22 mouse cellular contexts compared by ENCODE assay signal in genomic region chr9:55271960-55272560, GRCm38 (mm10). TPM values are rescaled to one million over a fixed set of nuclear protein-coding genes. Genes with fewer than 3 reads are reported as not detected.
DNase-seq lines count a peak whose midpoint lies in the region; ATAC-seq and TF ChIP-seq lines count a peak whose summit lies in the region.
"Had no signal": no experiment of that assay in that cellular context is flagged by ENCODE, and none has a peak within 500 bp of the region (broad histone marks: within the 10 kb centered on the region; RNA-seq: fewer than 3 reads in every experiment).

No protein-coding gene starts in this region.

- H3K27ac ChIP-seq in brown adipose tissue, adult 24 weeks (replicated peaks; ENCODE audit: low read depth, low read length) = 0 out of 2 replicates have a peak overlapping the region, but pooled peaks have one; percentile 0
- no peak overlapping the region for H3K27ac ChIP-seq in gastrocnemius, adult 2 months
- H3K27ac ChIP-seq: embryonic facial prominence, embryonic 13.5 days; forebrain, embryonic 13.5 days; heart, embryonic 10.5 days; hindbrain, embryonic 13.5 days; intestine, embryonic 15.5 days had no signal

- peak; percentile 22 to 23 for DNase-seq in cerebellum, adult 18-20 months
- DNase-seq in cerebellum, postnatal 10 days = no peak
- DNase-seq in heart, adult 11 months = peak; percentile 89
- DNase-seq in heart, postnatal 14 days = no peak
- DNase-seq in gastrocnemius, adult 2 months = no peak
- DNase-seq: adrenal gland, postnatal 10 days; forebrain, postnatal 0 days; gastrocnemius, postnatal 25 days; heart, adult 18-20 months; heart, postnatal 10 days; kidney, adult 18-20 months had no signal

- intact Hi-C loops in heart, postnatal 14 days (cut with DNase I) = no loop called here
- intact Hi-C loops in gastrocnemius, adult 2 months (cut with DNase I) = no loop called here

- no peak for TF ChIP-seq CTCF in gastrocnemius, adult 2 months (IDR thresholded peaks at IDR 0.05)

- peak; percentile 60 for ATAC-seq in megakaryocyte progenitor cell, adult 5-6 weeks (replicated peaks; ENCODE audit: poor library complexity)
- no peak for ATAC-seq in erythroblast, adult 5-6 weeks (replicated peaks; ENCODE audit: low FRiP score, poor library complexity, severe bottlenecking)
- ATAC-seq: forebrain, embryonic 13.5 days; forebrain, postnatal 0 days; intestine, embryonic 15.5 days had no signal

- H3K4me1 ChIP-seq in brown adipose tissue, adult 24 weeks (ENCODE audit: control insufficient read depth, insufficient read depth, insufficient read length, low read length) = peaks cover 2% of the 10 kb centered on the region
- H3K4me1 ChIP-seq: embryonic facial prominence, embryonic 13.5 days; forebrain, embryonic 13.5 days; heart, embryonic 10.5 days; hindbrain, embryonic 13.5 days; intestine, embryonic 15.5 days had no signal

- no peak overlapping the region for H3K4me3 ChIP-seq in brown adipose tissue, adult 24 weeks (ENCODE audit: insufficient read depth, low read depth, low read length)
- no peak overlapping the region for H3K4me3 ChIP-seq in gastrocnemius, adult 2 months
- H3K4me3 ChIP-seq: embryonic facial prominence, embryonic 13.5 days; forebrain, embryonic 13.5 days; heart, embryonic 10.5 days; hindbrain, embryonic 13.5 days; intestine, embryonic 15.5 days had no signal

RNA-seq across cellular contexts. Expression of gene Nrg4, which starts 54.6 kb away (rescaled TPM):
- 1 to 10 TPM in 1 of 2 experiments, under 1 TPM in 1; 0.49 to 2.0 TPM for total RNA-seq in heart, postnatal 14 days (2021)
- polyA plus RNA-seq in brown adipose tissue, adult 24 weeks (2012; ENCODE audit: insufficient read depth, insufficient read length, missing spikeins) = 184 and 242 TPM in 2 replicates
- total RNA-seq in megakaryocyte progenitor cell, adult 5-6 weeks (2015) = 10.5 and 11.4 TPM in 2 replicates
- 7.2 and 9.1 TPM in 2 replicates for total RNA-seq in megakaryocyte progenitor cell, adult 5-6 weeks (2017)
- total RNA-seq in erythroblast, adult 5-6 weeks (2015; ENCODE audit: low replicate concordance) = 2.1 TPM in 2 replicates
- total RNA-seq in erythroblast, adult 5-6 weeks (2017; ENCODE audit: low replicate concordance) = 1.7 and 2.4 TPM in 2 replicates
- 1 to 10 TPM in 1 of 2 experiments, under 1 TPM in 1; 0.59 to 1.0 TPM for total RNA-seq in gastrocnemius, adult 2 months (2021)

RNA-seq across cellular contexts. Expression of gene Tmem266, which starts 54.7 kb away (rescaled TPM):
- total RNA-seq in heart, postnatal 14 days (2021) = 1 to 10 TPM; 1.1 to 1.2 TPM
- polyA plus RNA-seq in brown adipose tissue, adult 24 weeks (2012; ENCODE audit: insufficient read depth, insufficient read length, missing spikeins) = 1.1 and 1.5 TPM in 2 replicates
- not detected in 2 replicates for total RNA-seq in megakaryocyte progenitor cell, adult 5-6 weeks (2015)
- not detected in 2 replicates for total RNA-seq in megakaryocyte progenitor cell, adult 5-6 weeks (2017)
- not detected in 2 replicates for total RNA-seq in erythroblast, adult 5-6 weeks (2015; ENCODE audit: low replicate concordance)
- not detected in 2 replicates for total RNA-seq in erythroblast, adult 5-6 weeks (2017; ENCODE audit: low replicate concordance)
- total RNA-seq in gastrocnemius, adult 2 months (2021) = 1 to 10 TPM in 1 of 2 experiments, under 1 TPM in 1; 0.84 to 3.6 TPM
- total RNA-seq: CH12.LX; hematopoietic stem cell, adult 5-6 weeks had no signal
- polyA plus RNA-seq: heart, embryonic 14.5 days had no signal

Comparison
In these comparisons a context has a peak if more than half of its experiments do, and no peak if none do; other contexts are left out.
1. DNase-seq: peak in cerebellum, adult 18-20 months (2 of 2) and heart, adult 11 months (single experiment); none in cerebellum, postnatal 10 days (0 of 2), heart, postnatal 14 days (0 of 2) and gastrocnemius, adult 2 months (single experiment).